ENCODE assay signal across 29 mouse cellular contexts in the genomic region with DNA sequence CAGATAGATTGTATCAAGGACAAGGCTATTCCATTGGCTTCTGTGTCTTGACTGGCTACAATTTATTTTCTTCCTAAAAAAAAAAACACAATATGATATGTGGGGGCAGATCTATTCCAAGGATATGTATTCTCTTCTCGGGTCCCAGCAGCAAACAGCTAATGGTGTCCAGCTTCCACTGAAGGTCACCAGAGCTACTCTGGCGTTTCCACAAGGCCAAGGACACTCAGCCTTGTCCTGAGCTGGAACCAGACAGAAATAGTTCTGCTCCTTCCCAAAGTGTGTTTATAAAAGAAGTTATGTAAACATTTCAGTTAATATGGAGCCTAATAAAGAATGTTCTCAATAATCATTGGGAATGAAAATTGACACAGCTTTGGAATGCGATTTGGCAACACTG. TPM values are rescaled to one million over a fixed set of nuclear protein-coding genes. Genes with fewer than 3 reads are reported as not detected.
DNase-seq lines count a peak whose midpoint lies in the region; ATAC-seq and TF ChIP-seq lines count a peak whose summit lies in the region.
"Had no signal": no experiment of that assay in that cellular context is flagged by ENCODE, and none has a peak within 500 bp of the region (broad histone marks: within the 10 kb centered on the region; RNA-seq: fewer than 3 reads in every experiment).

No protein-coding gene starts in this region.

- DNase-seq in adrenal gland, adult 2 months = peak; percentile 29
- no peak for DNase-seq in adrenal gland, postnatal 25 days
- DNase-seq in liver, adult 2 months (ENCODE audit: extremely low read depth, low read depth, low spot score) = peak; percentile 13
- DNase-seq in liver, embryonic 11.5 days (ENCODE audit: low spot score) = no peak
- DNase-seq in ovary, postnatal 36 days (ENCODE audit: low spot score) = peak; percentile 13
- no peak for DNase-seq in ovary, postnatal 14 days (ENCODE audit: low spot score)
- DNase-seq in adrenal gland, postnatal 14 days = peak; percentile 21
- DNase-seq in left cerebral cortex, adult 9 months (ENCODE audit: low spot score in 2 of 2) = no peak
- DNase-seq: B cell, adult 2 months; cerebellum, adult 18-20 months; cerebellum, adult 9-10 months; cerebellum, postnatal 14 days; gastrocnemius, postnatal 10 days; gastrocnemius, postnatal 36 days; heart, postnatal 36 days had no signal

- no peaks in the 10 kb centered on the region for H3K79me2 ChIP-seq in liver, adult 2 months (ENCODE audit: control insufficient read depth, insufficient read depth, low read length)

- no peak overlapping the region for H3K4me2 ChIP-seq in liver, embryonic 11.5 days
- H3K4me2 ChIP-seq: forebrain, embryonic 13.5 days; heart, embryonic 12.5 days; heart, embryonic 15.5 days; hindbrain, embryonic 13.5 days; intestine, embryonic 15.5 days had no signal

- no peaks in the 10 kb centered on the region; the same call in 1 of the 2 replicates for H3K9me3 ChIP-seq in liver, embryonic 11.5 days (ENCODE audit: control insufficient read depth, low read length)
- H3K9me3 ChIP-seq: forebrain, embryonic 10.5 days; forebrain, embryonic 13.5 days; heart, embryonic 15.5 days; hindbrain, embryonic 13.5 days; intestine, embryonic 15.5 days had no signal

- no peaks in the 10 kb centered on the region for H3K4me1 ChIP-seq in liver, adult 2 months (ENCODE audit: control insufficient read depth, insufficient read depth, low read length)
- H3K4me1 ChIP-seq in liver, embryonic 11.5 days (replicated peaks; ENCODE audit: control insufficient read depth, insufficient read depth, low read length) = no peaks in the 10 kb centered on the region
- H3K4me1 ChIP-seq: forebrain, embryonic 13.5 days; heart, embryonic 12.5 days; heart, embryonic 15.5 days; hindbrain, embryonic 13.5 days; intestine, embryonic 15.5 days had no signal

- H3K9ac ChIP-seq in liver, adult 2 months (ENCODE audit: low read depth, low read length) = no peak overlapping the region
- H3K9ac ChIP-seq in liver, embryonic 11.5 days (ENCODE audit: low read depth, low read length) = no peak overlapping the region
- H3K9ac ChIP-seq: forebrain, embryonic 13.5 days; heart, embryonic 12.5 days; heart, embryonic 15.5 days; hindbrain, embryonic 13.5 days; intestine, embryonic 15.5 days had no signal

- WGBS in liver, adult 2 months = 53% methylated on average over 3 of the region's 3 CpGs
- 67% methylated on average over 3 of the region's 3 CpGs for WGBS in liver, embryonic 11.5 days

- ATAC-seq in liver, embryonic 11.5 days (replicated peaks; ENCODE audit: low FRiP score) = no peak
- ATAC-seq: forebrain, embryonic 13.5 days; forebrain, embryonic 16.5 days; hindbrain, embryonic 16.5 days; intestine, embryonic 15.5 days; Patski had no signal

- H3K36me3 ChIP-seq in liver, adult 2 months (ENCODE audit: control insufficient read depth, insufficient read depth, low read length) = no peaks in the 10 kb centered on the region
- H3K36me3 ChIP-seq in liver, embryonic 11.5 days (ENCODE audit: control insufficient read depth, insufficient read depth, low read length) = no peaks in the 10 kb centered on the region
- H3K36me3 ChIP-seq: forebrain, embryonic 10.5 days; G1E; heart, embryonic 12.5 days; heart, embryonic 15.5 days; hindbrain, embryonic 10.5 days; hindbrain, embryonic 13.5 days; intestine, embryonic 15.5 days had no signal

- no peak for TF ChIP-seq CTCF in liver, adult 2 months (IDR thresholded peaks at IDR 0.05; ENCODE audit: low read depth, low read length)

- H3K27ac ChIP-seq in liver, adult 2 months (replicated peaks; ENCODE audit: insufficient read depth, low read depth, low read length) = no peak overlapping the region
- H3K27ac ChIP-seq in liver, embryonic 11.5 days (ENCODE audit: low read depth, low read length) = no peak overlapping the region
- H3K27ac ChIP-seq: forebrain, embryonic 10.5 days; forebrain, embryonic 13.5 days; heart, embryonic 15.5 days; hindbrain, embryonic 10.5 days; hindbrain, embryonic 13.5 days; intestine, embryonic 15.5 days had no signal

- H3K27me3 ChIP-seq in liver, adult 2 months (ENCODE audit: control insufficient read depth, insufficient read depth, low read length) = no peaks in the 10 kb centered on the region; the same call in 1 of the 2 replicates
- no peaks in the 10 kb centered on the region for H3K27me3 ChIP-seq in liver, embryonic 11.5 days (replicated peaks; ENCODE audit: control insufficient read depth, insufficient read depth, low read length)
- H3K27me3 ChIP-seq: forebrain, embryonic 13.5 days; heart, embryonic 15.5 days; hindbrain, embryonic 13.5 days; intestine, embryonic 15.5 days; Patski had no signal

- no peak overlapping the region for H3K4me3 ChIP-seq in liver, adult 2 months (ENCODE audit: insufficient read depth, low read depth, low read length)
- no peak overlapping the region for H3K4me3 ChIP-seq in liver, embryonic 11.5 days (ENCODE audit: low read depth, low read length)
- H3K4me3 ChIP-seq: forebrain, embryonic 10.5 days; forebrain, embryonic 13.5 days; heart, embryonic 12.5 days; heart, embryonic 15.5 days; hindbrain, embryonic 10.5 days; hindbrain, embryonic 13.5 days; intestine, embryonic 15.5 days had no signal

- no peak for TF ChIP-seq POLR2A in liver, adult 2 months (IDR thresholded peaks at IDR 0.05; ENCODE audit: extremely low read depth, insufficient read depth, low read length)

RNA-seq across cellular contexts. Expression of gene Scn10a, which starts 38.2 kb away (rescaled TPM):
- total RNA-seq in adrenal gland, adult 2 months (2021) = not detected
- not detected in 2 replicates for polyA plus RNA-seq in adrenal gland, adult 2 months (2012; rRNA removed)
- not detected in 2 replicates for total RNA-seq in adrenal gland, postnatal 25 days (2021)
- total RNA-seq in liver, adult 2 months (2014; rRNA removed) = not detected in 2 replicates
- polyA plus RNA-seq in liver, adult 2 months (2012; rRNA removed) = 0.02 TPM in 1 of 2 replicates, not detected in the other
- 0.15 and 0.17 TPM in 2 replicates for polyA plus RNA-seq in liver, embryonic 11.5 days (2014; fragmentation: Nextera tagmentation; extraction: Ambion mirVana)
- total RNA-seq in adrenal gland, postnatal 14 days (2021) = not detected in 2 replicates
- total RNA-seq: CH12.LX; gastrocnemius, adult 18-20 months; gastrocnemius, postnatal 10 days; gastrocnemius, postnatal 36 days; granulocyte monocyte progenitor cell, adult 5-6 weeks had no signal
- polyA plus RNA-seq: forebrain, embryonic 10.5 days; forebrain, embryonic 13.5 days; G1E; intestine, embryonic 15.5 days had no signal

Comparison
In these comparisons a context has a peak if more than half of its experiments do, and no peak if none do; other contexts are left out.
1. DNase-seq: peak in adrenal gland, adult 2 months (single experiment), liver, adult 2 months (single experiment), ovary, postnatal 36 days (single experiment) and adrenal gland, postnatal 14 days (single experiment); none in adrenal gland, postnatal 25 days (single experiment), liver, embryonic 11.5 days (single experiment), ovary, postnatal 14 days (single experiment) and left cerebral cortex, adult 9 months (0 of 2).